Mouse (Mus musculus) E14TG2a.4 (cell line): Measurements from ENCODE around the gene Ank2.

Experiments used
- CTCF ChIP-seq: conservative IDR thresholded peaks from 2 replicates; pipeline ENCODE4 v1.5.1; 2014; ENCODE audit warnings: low read length
- POU5F1 ChIP-seq: IDR thresholded peaks from 2 replicates; pipeline ENCODE4 v1.6.1; 2014; ENCODE audit warnings: low read length, borderline replicate concordance

GRCm38 (mm10) chr3:127116226-127116625, 382.9 kb downstream of the Ank2 start:
- TF ChIP-seq CTCF (no peak), POU5F1 (no peak)
